Mouse (Mus musculus) liver, embryonic 18 days (tissue): ENCODE measurements around the gene Cyp2e1. TPM values are rescaled to one million over a fixed set of nuclear protein-coding genes. Genes with fewer than 3 reads are reported as not detected.

Experiments
- polyA plus RNA-seq: library from polyadenylated mRNA; depleted of rRNA; stranded (reverse); fragments of >200 nt; gene quantifications from 2 replicates; pipeline ENCODE4 v1.2.3, GENCODE M21; 2012; rRNA removed

Gene Cyp2e1
- polyA plus RNA-seq, result 60.5 and 91.1 TPM in 2 replicates

GRCm38 (mm10) chr7:140763447-140764020 is at the start of gene Cyp2e1:
Gene Cyp2e1 (plus strand): TSS chr7:140763739.

GRCm38 (mm10) chr7:140787406-140788052 is 24.0 kb downstream of the Cyp2e1 start, which contains the start of gene Syce1:
Gene Syce1 (minus strand): TSS chr7:140787852.

GRCm38 (mm10) chr7:140821653-140822329 is 58.3 kb downstream of the Cyp2e1 start, which contains the start of gene Zfp941:
Gene Zfp941 (minus strand): TSS chr7:140822178.

Other genes with a start within 250 kb of the Cyp2e1 start
- not detected in 2 replicates for gene Olfr538, start 195.9 kb upstream of the Cyp2e1 start, polyA plus RNA-seq
- gene Olfr46, start 162.5 kb upstream of the Cyp2e1 start, polyA plus RNA-seq, result not detected in 2 replicates
- gene Olfr61, start 134.8 kb upstream of the Cyp2e1 start, polyA plus RNA-seq, result not detected in 2 replicates
- gene Olfr53, start 117.3 kb upstream of the Cyp2e1 start, polyA plus RNA-seq, result not detected in 2 replicates
- not detected in 2 replicates for gene Olfr539, start 103.8 kb upstream of the Cyp2e1 start, polyA plus RNA-seq
- gene Olfr45, start 81.8 kb upstream of the Cyp2e1 start, polyA plus RNA-seq, result not detected in 2 replicates
- gene Olfr541, start 66.5 kb upstream of the Cyp2e1 start, polyA plus RNA-seq, result not detected in 2 replicates
- 0.06 and 0.07 TPM in 2 replicates for gene Syce1, start 24.1 kb downstream of the Cyp2e1 start, polyA plus RNA-seq
- gene Zfp941, start 58.4 kb downstream of the Cyp2e1 start, polyA plus RNA-seq, result 0.17 and 0.21 TPM in 2 replicates
- gene Urah, start 71.3 kb downstream of the Cyp2e1 start, polyA plus RNA-seq, result 112 and 142 TPM in 2 replicates
- gene Scgb1c1, start 81.8 kb downstream of the Cyp2e1 start, polyA plus RNA-seq, result not detected in 2 replicates
- not detected in 2 replicates for gene Odf3, start 84.1 kb downstream of the Cyp2e1 start, polyA plus RNA-seq
- gene Gm45785, start 92.6 kb downstream of the Cyp2e1 start, polyA plus RNA-seq, result not detected in 2 replicates
- gene Ric8a, start 93.2 kb downstream of the Cyp2e1 start, polyA plus RNA-seq, result 17.1 and 20.2 TPM in 2 replicates
- gene Bet1l, start 93.8 kb downstream of the Cyp2e1 start, polyA plus RNA-seq, result 18.5 TPM in 2 replicates
- gene Psmd13, start 118.2 kb downstream of the Cyp2e1 start, polyA plus RNA-seq, result 36.4 TPM in 2 replicates
- 46.5 and 51.9 TPM in 2 replicates for gene Sirt3, start 118.6 kb downstream of the Cyp2e1 start, polyA plus RNA-seq
- gene Cox8b, start 136.7 kb downstream of the Cyp2e1 start, polyA plus RNA-seq, result 0.19 and 0.20 TPM in 2 replicates
- gene Nlrp6, start 157.2 kb downstream of the Cyp2e1 start, polyA plus RNA-seq, result 61.4 and 61.9 TPM in 2 replicates
- gene Pgghg, start 177.7 kb downstream of the Cyp2e1 start, polyA plus RNA-seq, result 12.3 and 13.2 TPM in 2 replicates
- gene Ifitm5, start 186.6 kb downstream of the Cyp2e1 start, polyA plus RNA-seq, result 0.67 and 0.85 TPM in 2 replicates
- gene Gm45717, start 192.2 kb downstream of the Cyp2e1 start, polyA plus RNA-seq, result 0.14 TPM in 1 of 2 replicates, not detected in the other
- gene Ifitm2, start 192.2 kb downstream of the Cyp2e1 start, polyA plus RNA-seq, result 552 and 564 TPM in 2 replicates
- gene Ifitm1, start 203.5 kb downstream of the Cyp2e1 start, polyA plus RNA-seq, result 53.0 and 54.4 TPM in 2 replicates
- gene Ifitm3, start 247.0 kb downstream of the Cyp2e1 start, polyA plus RNA-seq, result 164 and 239 TPM in 2 replicates